Mouse (Mus musculus): ENCODE data around the gene Evx2. TPM values are rescaled to one million over a fixed set of nuclear protein-coding genes. Genes with fewer than 3 reads are reported as not detected.

Gene Evx2
- polyA plus RNA-seq, 1 experiment from 2014 or later: not detected

GRCm38 (mm10) chr2:74701949-74702819, 42.8 kb upstream of the Evx2 start:
- no peak overlapping the region for H3K4me3 ChIP-seq
- H3K9ac ChIP-seq: no peak overlapping the region
- H3K4me1 ChIP-seq (replicated peaks): peaks cover 27% of the 10 kb centered on the region
- H3K36me3 ChIP-seq: no peaks in the 10 kb centered on the region
- no peak for ATAC-seq (ENCODE audit: insufficient number of reproducible peaks, low FRiP score)
- H3K9me3 ChIP-seq (replicated peaks): no peaks in the 10 kb centered on the region
- H3K27me3 ChIP-seq (replicated peaks): peaks cover 89% of the 10 kb centered on the region
- H3K27ac ChIP-seq (ENCODE audit: poor library complexity, severe bottlenecking): no peak overlapping the region
- WGBS: 14% methylated on average over 17 of the region's 17 CpGs
- H3K4me2 ChIP-seq: no peak overlapping the region

- peaks cover 92% of the 10 kb centered on the region for H3K27me3 ChIP-seq (replicated peaks)
- H3K4me1 ChIP-seq (replicated peaks): peaks cover 25% of the 10 kb centered on the region
- no peak overlapping the region for H3K4me2 ChIP-seq
- no peak overlapping the region for H3K27ac ChIP-seq (ENCODE audit: poor library complexity, severe bottlenecking)
- H3K9me3 ChIP-seq (replicated peaks): no peaks in the 10 kb centered on the region
- H3K9ac ChIP-seq: no peak overlapping the region
- no peak overlapping the region for H3K4me3 ChIP-seq
- WGBS: 5% methylated on average over 22 of the region's 22 CpGs
- H3K36me3 ChIP-seq: no peaks in the 10 kb centered on the region
- ATAC-seq (ENCODE audit: insufficient number of reproducible peaks, low FRiP score): no peak
These were observed 41.3 kb upstream of the Evx2 start for GRCm38 (mm10) chr2:74700546-74701112.

GRCm38 (mm10) chr2:74699664-74700545, 40.5 kb upstream of the Evx2 start:
- ATAC-seq (ENCODE audit: insufficient number of reproducible peaks, low FRiP score): no peak
- Histone ChIP-seq H3K9ac (no peak overlapping the region), H3K27me3 (replicated peaks) (peaks cover 92% of the 10 kb centered on the region), H3K4me3 (no peak overlapping the region), H3K9me3 (replicated peaks) (no peaks in the 10 kb centered on the region), H3K4me2 (no peak overlapping the region), H3K27ac (ENCODE audit: poor library complexity, severe bottlenecking) (no peak overlapping the region), H3K4me1 (replicated peaks) (peaks cover 18% of the 10 kb centered on the region), H3K36me3 (no peaks in the 10 kb centered on the region)
- WGBS: 2% methylated on average over 23 of the region's 23 CpGs

DNA sequence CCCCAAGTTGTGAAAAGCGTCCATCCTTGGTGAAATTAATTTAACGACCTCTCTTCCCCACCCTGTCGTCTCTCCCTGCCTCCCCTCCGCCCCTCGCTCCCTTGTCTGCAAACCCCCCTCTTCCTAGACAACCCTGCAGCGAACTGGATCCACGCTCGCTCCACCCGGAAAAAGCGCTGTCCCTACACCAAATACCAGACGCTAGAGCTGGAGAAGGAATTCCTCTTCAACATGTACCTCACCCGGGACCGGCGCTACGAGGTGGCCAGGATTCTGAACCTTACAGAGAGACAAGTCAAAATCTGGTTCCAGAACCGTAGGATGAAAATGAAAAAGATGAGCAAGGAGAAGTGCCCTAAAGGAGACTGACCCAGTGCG, 39.7 kb upstream of the Evx2 start:
- H3K27ac ChIP-seq (ENCODE audit: poor library complexity, severe bottlenecking): no peak overlapping the region
- no peak for ATAC-seq (ENCODE audit: insufficient number of reproducible peaks, low FRiP score)
- H3K9ac ChIP-seq: no peak overlapping the region
- H3K4me3 ChIP-seq: no peak overlapping the region
- no peak overlapping the region for H3K4me2 ChIP-seq
- no peaks in the 10 kb centered on the region for H3K9me3 ChIP-seq (replicated peaks)
- peaks cover 92% of the 10 kb centered on the region for H3K27me3 ChIP-seq (replicated peaks)
- H3K4me1 ChIP-seq (replicated peaks): peaks cover 14% of the 10 kb centered on the region; the same call in 1 of the 2 replicates
- H3K36me3 ChIP-seq: no peaks in the 10 kb centered on the region
- WGBS: 2% methylated on average over 17 of the region's 17 CpGs

- peak overlapping the region; percentile 34 for H3K4me3 ChIP-seq
- peaks cover 92% of the 10 kb centered on the region for H3K27me3 ChIP-seq (replicated peaks)
- peaks cover 14% of the 10 kb centered on the region; the same call in 1 of the 2 replicates for H3K4me1 ChIP-seq (replicated peaks)
- peak; percentile 39; the same call in 1 of the 2 replicates for ATAC-seq (ENCODE audit: insufficient number of reproducible peaks, low FRiP score)
- WGBS: under 1% methylated on average over 85 of the region's 86 CpGs
- H3K9ac ChIP-seq: 0 out of 2 replicates have a peak overlapping the region, but pooled peaks have one; percentile 34
- peak overlapping the region; percentile 63 for H3K4me2 ChIP-seq
- no peak overlapping the region for H3K27ac ChIP-seq (ENCODE audit: poor library complexity, severe bottlenecking)
- no peaks in the 10 kb centered on the region for H3K9me3 ChIP-seq (replicated peaks)
- no peaks in the 10 kb centered on the region for H3K36me3 ChIP-seq
These were observed 39.1 kb upstream of the Evx2 start for GRCm38 (mm10) chr2:74698201-74699052.

- no peaks in the 10 kb centered on the region for H3K9me3 ChIP-seq (replicated peaks)
- H3K9ac ChIP-seq: 0 out of 2 replicates have a peak within 1 kb of the TSS, but pooled peaks have one; percentile 34
- H3K27ac ChIP-seq (ENCODE audit: poor library complexity, severe bottlenecking): no peak within 1 kb of the TSS
- H3K4me1 ChIP-seq (replicated peaks): peaks cover 14% of the 10 kb centered on the region; the same call in 1 of the 2 replicates
- H3K4me2 ChIP-seq: peak within 1 kb of the TSS; percentile 63
- peak within 1 kb of the TSS; percentile 34 for H3K4me3 ChIP-seq
- H3K36me3 ChIP-seq: no peaks in the 10 kb centered on the region
- WGBS: under 1% methylated on average over 43 of the region's 43 CpGs
- H3K27me3 ChIP-seq (replicated peaks): peaks cover 93% of the 10 kb centered on the region
- ATAC-seq (ENCODE audit: insufficient number of reproducible peaks, low FRiP score): 0 out of 2 replicates have a peak, but pooled peaks have one; percentile 41
These were observed 38.3 kb upstream of the Evx2 start, which contains the start of gene Hoxd9 for GRCm38 (mm10) chr2:74697567-74698121. TSS of gene Hoxd9 (plus strand) at chr2:74697727.

DNA sequence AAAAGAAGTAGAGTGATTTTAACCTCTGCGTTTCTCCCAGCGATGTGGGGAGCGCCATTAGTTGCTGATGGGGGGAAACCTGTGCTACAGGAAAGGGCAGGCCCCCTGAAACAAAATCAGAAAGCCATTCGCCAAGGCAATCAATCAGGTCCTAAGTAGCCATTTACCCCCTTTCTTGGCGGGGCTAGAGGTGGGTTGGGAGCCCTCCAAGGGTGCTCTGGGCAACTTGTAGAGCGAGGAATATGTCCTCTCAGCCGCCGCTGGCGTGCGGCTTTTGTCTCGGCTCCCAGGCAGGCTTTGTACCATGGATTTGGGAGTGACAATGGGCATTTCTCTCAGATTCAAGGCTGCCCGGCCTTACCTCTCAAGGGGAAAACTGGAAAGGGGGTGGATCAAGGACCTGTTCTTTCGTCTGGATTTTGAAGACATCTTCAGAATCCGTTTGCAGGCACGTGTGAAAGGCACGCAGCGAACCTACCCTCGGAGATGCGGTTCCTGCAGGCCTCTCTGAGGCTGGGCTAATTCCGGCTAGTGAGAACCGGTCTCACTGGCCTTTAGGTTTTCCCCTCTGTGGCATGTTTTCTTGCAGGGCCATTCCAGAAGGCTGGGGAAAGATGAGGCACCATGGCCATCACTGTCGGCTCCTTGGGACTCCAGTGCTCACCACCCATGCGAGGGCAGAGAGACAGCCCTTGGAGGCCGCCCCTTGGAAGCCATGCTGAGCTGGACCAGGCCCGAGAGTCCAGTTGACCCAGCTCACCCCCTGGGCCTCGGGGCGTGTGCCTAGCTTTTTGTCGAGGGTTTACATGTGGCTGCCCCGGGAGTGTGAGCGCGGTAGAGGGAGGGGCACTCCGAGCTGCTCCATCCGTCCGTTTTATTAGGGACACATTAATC, 37.3 kb upstream of the Evx2 start:
- no peak overlapping the region for H3K27ac ChIP-seq (ENCODE audit: poor library complexity, severe bottlenecking)
- H3K36me3 ChIP-seq: no peaks in the 10 kb centered on the region
- no peaks in the 10 kb centered on the region for H3K9me3 ChIP-seq (replicated peaks)
- H3K4me3 ChIP-seq: no peak overlapping the region
- no peak for ATAC-seq (ENCODE audit: insufficient number of reproducible peaks, low FRiP score)
- H3K9ac ChIP-seq: no peak overlapping the region
- 2% methylated on average over 34 of the region's 34 CpGs for WGBS
- peaks cover 14% of the 10 kb centered on the region; the same call in 1 of the 2 replicates for H3K4me1 ChIP-seq (replicated peaks)
- peaks cover 97% of the 10 kb centered on the region for H3K27me3 ChIP-seq (replicated peaks)
- H3K4me2 ChIP-seq: no peak overlapping the region

DNA sequence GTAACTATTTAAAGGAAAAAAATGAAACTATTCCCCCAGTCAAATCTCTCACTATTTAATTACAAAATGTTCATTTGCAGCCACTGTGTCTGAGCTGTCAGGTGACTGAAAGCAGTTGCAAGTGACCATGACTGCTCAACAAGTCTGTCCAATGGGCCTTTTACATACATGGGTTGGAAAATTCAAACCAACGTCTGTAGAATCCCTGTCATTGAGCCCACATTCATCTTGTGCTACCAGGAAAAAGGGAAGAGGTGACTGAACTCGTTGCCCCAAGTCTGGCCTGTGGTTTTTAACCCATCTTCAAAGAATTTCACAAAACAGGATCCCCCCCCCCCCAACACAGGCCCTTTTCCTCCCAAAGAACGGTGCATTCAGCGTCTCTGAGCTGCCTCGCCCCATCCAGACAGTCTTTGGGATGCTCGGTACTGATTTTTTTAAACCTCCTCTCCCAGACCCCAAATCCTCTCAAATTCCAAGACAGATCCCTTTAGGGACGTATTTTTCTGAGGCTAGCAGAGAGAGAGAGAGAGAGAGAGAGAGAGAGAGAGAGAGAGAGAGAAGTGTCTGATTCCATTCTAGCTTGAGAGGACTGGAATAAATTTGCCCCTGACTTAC, 36.6 kb upstream of the Evx2 start:
- peaks cover 17% of the 10 kb centered on the region; the same call in 1 of the 2 replicates for H3K4me1 ChIP-seq (replicated peaks)
- no peaks in the 10 kb centered on the region for H3K36me3 ChIP-seq
- no peak for ATAC-seq (ENCODE audit: insufficient number of reproducible peaks, low FRiP score)
- no peak overlapping the region for H3K9ac ChIP-seq
- no peak overlapping the region for H3K4me3 ChIP-seq
- H3K27ac ChIP-seq (ENCODE audit: poor library complexity, severe bottlenecking): no peak overlapping the region
- H3K4me2 ChIP-seq: no peak overlapping the region
- H3K9me3 ChIP-seq (replicated peaks): no peaks in the 10 kb centered on the region
- WGBS: under 1% methylated on average over 7 of the region's 7 CpGs
- peaks cover 100% of the 10 kb centered on the region for H3K27me3 ChIP-seq (replicated peaks)

GRCm38 (mm10) chr2:74695383-74695782, 36.0 kb upstream of the Evx2 start:
- Histone ChIP-seq H3K27me3 (replicated peaks) (peaks cover 96% of the 10 kb centered on the region), H3K36me3 (no peaks in the 10 kb centered on the region), H3K9me3 (replicated peaks) (no peaks in the 10 kb centered on the region), H3K4me2 (no peak overlapping the region), H3K4me1 (replicated peaks) (peaks cover 17% of the 10 kb centered on the region; the same call in 1 of the 2 replicates), H3K4me3 (no peak overlapping the region), H3K27ac (ENCODE audit: poor library complexity, severe bottlenecking) (no peak overlapping the region), H3K9ac (no peak overlapping the region)
- WGBS: 11% methylated on average over 1 of the region's 1 CpGs
- ATAC-seq (ENCODE audit: insufficient number of reproducible peaks, low FRiP score): no peak

Measured in heart, embryonic 12.5 days (tissue).